Mouse (Mus musculus): ENCODE measurements around the gene C1qc. TPM values are rescaled to one million over a fixed set of nuclear protein-coding genes. Genes with fewer than 3 reads are reported as not detected.
A peak's percentile ranks its signal among the peaks of the same experiment; 100 is the strongest.

Gene C1qc
- total RNA-seq, 2 experiments from 2014 or later: 10.9 to 13.3 TPM

- DNase-seq: no peak
Measured at GRCm38 (mm10) chr4:136848565-136848964, 44.3 kb downstream of the C1qc start.

- no peak for DNase-seq
Measured at GRCm38 (mm10) chr4:136847166-136847565, 45.7 kb downstream of the C1qc start.

GRCm38 (mm10) chr4:136842802-136843201 is 50.1 kb downstream of the C1qc start:
- DNase-seq: no peak

- no peak for DNase-seq
Measured at GRCm38 (mm10) chr4:136842033-136842432, 50.8 kb downstream of the C1qc start.

- DNase-seq: peak; percentile 53
Measured at GRCm38 (mm10) chr4:136841056-136841455, 51.8 kb downstream of the C1qc start.

Other genes with a start within 250 kb of the C1qc start
- gene Ephb2, start 57.1 kb downstream of the C1qc start, total RNA-seq (2021): 1 to 10 TPM in 1 of 2 experiments, under 1 TPM in 1; 1.00 to 1.2 TPM
- 10 to 100 TPM; 13.4 to 16.5 TPM for gene C1qb, start 6.9 kb downstream of the C1qc start, total RNA-seq (2021)
- 10 to 100 TPM; 11.6 to 15.5 TPM for gene C1qa, start 5.7 kb upstream of the C1qc start, total RNA-seq (2021)
- gene Epha8, start 63.8 kb upstream of the C1qc start, total RNA-seq (2021): not detected
- gene Zbtb40, start 155.7 kb upstream of the C1qc start, total RNA-seq (2021): 1 to 10 TPM; 6.5 to 7.6 TPM

Data from gastrocnemius, postnatal 25 days (tissue).